Mouse (Mus musculus) frontal cortex, postnatal 14 days (tissue): ENCODE measurements at regions not wholly inside any gene's neighbourhood (a gene's known extent, or its start where the extent isn't known, plus 50 kb on each side); places are given as distances from the start of the nearest gene placed in this dataset.

ENCODE experiments used
- DNase-seq, 2 experiments: peaks; one replicate each; pipeline ENCODE4 v3.0.0; 2022; ENCODE audit warnings: low spot score in 2 of 2

- DNase-seq: no peak
Measured at GRCm38 (mm10) chr1:122607309-122607708, 1039.5 kb upstream of the Ddx18 start.

- DNase-seq: peak in 1 of 2 experiments; percentile 5
Measured at GRCm38 (mm10) chr1:122575954-122576353, 1008.2 kb upstream of the Ddx18 start.

- DNase-seq: no peak
Measured at GRCm38 (mm10) chr1:122551596-122551995, 983.8 kb upstream of the Ddx18 start.

- DNase-seq: no peak
Measured at GRCm38 (mm10) chr1:122509580-122509979, 941.8 kb upstream of the Ddx18 start.

- no peak for DNase-seq
Measured at GRCm38 (mm10) chr1:122501707-122502106, 933.9 kb upstream of the Ddx18 start.

GRCm38 (mm10) chr1:122478003-122478402 is 910.2 kb upstream of the Ddx18 start:
- DNase-seq: no peak

GRCm38 (mm10) chr1:122463931-122464330 is 896.1 kb upstream of the Ddx18 start:
- DNase-seq: no peak

GRCm38 (mm10) chr1:122459056-122459455 is 891.3 kb upstream of the Ddx18 start:
- DNase-seq: no peak

GRCm38 (mm10) chr1:122454881-122455280 is 887.1 kb upstream of the Ddx18 start:
- no peak for DNase-seq

GRCm38 (mm10) chr1:122453617-122454016 is 885.8 kb upstream of the Ddx18 start:
- DNase-seq: no peak

- DNase-seq: no peak
Measured at GRCm38 (mm10) chr1:122439358-122439757, 871.6 kb upstream of the Ddx18 start.

- DNase-seq: no peak
Measured at GRCm38 (mm10) chr1:122423503-122423902, 855.7 kb upstream of the Ddx18 start.

- DNase-seq: no peak
Measured at GRCm38 (mm10) chr1:122396342-122396741, 828.6 kb upstream of the Ddx18 start.

- no peak for DNase-seq
Measured at GRCm38 (mm10) chr1:122393660-122394355, 826.0 kb upstream of the Ddx18 start.

- peak; percentile 66 to 97 for DNase-seq
Measured at GRCm38 (mm10) chr1:122357015-122357414, 789.2 kb upstream of the Ddx18 start.

- no peak for DNase-seq
Measured at GRCm38 (mm10) chr1:122351530-122351929, 783.7 kb upstream of the Ddx18 start.

GRCm38 (mm10) chr1:122333267-122333666 is 765.5 kb upstream of the Ddx18 start:
- no peak for DNase-seq

GRCm38 (mm10) chr1:122328276-122328675 is 760.5 kb upstream of the Ddx18 start:
- DNase-seq: no peak
